Mouse (Mus musculus): ENCODE measurements around the gene Nmur2.

DNA sequence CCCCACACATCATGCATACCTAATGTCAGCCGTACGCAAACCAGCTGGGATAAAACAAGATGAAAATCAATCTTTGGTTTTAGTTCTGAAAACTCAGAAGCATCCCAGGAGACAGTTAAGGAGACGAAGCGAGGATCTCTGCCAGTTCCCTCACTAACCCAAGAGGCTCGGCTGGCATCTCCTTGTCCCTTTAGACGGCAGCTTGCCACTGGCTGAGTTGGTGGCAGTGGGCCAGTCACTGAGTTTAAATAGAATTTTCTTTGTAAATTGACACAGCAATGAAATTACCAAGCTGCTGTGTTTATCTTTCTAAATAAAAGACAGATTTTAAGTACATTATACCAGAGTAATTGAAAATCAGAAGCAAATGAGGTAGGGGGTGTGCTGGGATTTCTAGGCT is 62.7 kb downstream of the Nmur2 start:
- no peak for TF ChIP-seq POLR2A (IDR thresholded peaks at IDR 0.05; ENCODE audit: low read depth, low read length)
- TF ChIP-seq CTCF (conservative IDR thresholded peaks at IDR 0.05; ENCODE audit: insufficient read depth, insufficient read length, low read depth, low read length) = no peak

All from kidney, adult 2 months (tissue).